Mouse (Mus musculus) embryonic fibroblast, embryonic 13.5 days (primary cell): ENCODE measurements around the gene Fus.

ENCODE experiments used
- CTCF ChIP-seq: IDR thresholded peaks from 2 replicates; pipeline ENCODE4 v1.5.1; 2011; ENCODE audit warnings: mild to moderate bottlenecking, control low read depth, low read length, moderate library complexity, borderline replicate concordance; ENCODE audit not compliant: insufficient read depth
- POLR2A ChIP-seq: IDR thresholded peaks from 2 replicates; pipeline ENCODE4 v1.6.1; 2011; ENCODE audit warnings: low read depth, mild to moderate bottlenecking, control low read depth, low read length, moderate library complexity

- no peak for TF ChIP-seq POLR2A
- no peak for TF ChIP-seq CTCF
Measured at GRCm38 (mm10) chr7:127922451-127923275, 44.6 kb upstream of the Fus start.
